Mouse (Mus musculus) lung, embryonic 16.5 days (tissue): ENCODE data around the gene Smox. TPM values are rescaled to one million over a fixed set of nuclear protein-coding genes. Genes with fewer than 3 reads are reported as not detected.

Experiments
- ATAC-seq: fragments of 200-750 bp; cut with Nextera tagmentation; 2 replicates; pipeline ENCODE4 v1.8.0; 2017; ENCODE audit warnings: low read depth, mild to moderate bottlenecking, moderate library complexity
- H3K27ac ChIP-seq: fragments of 300-500 bp; sonication (generic); 2 replicates; pipeline ENCODE4 v1.5.1; 2014; ENCODE audit warnings: mild to moderate bottlenecking, control low read depth, low read length
- H3K27me3 ChIP-seq: fragments of 300-500 bp; sonication (generic); 2 replicates; pipeline ENCODE4 v1.6.1; 2014; ENCODE audit warnings: low read depth, low read length, mixed read lengths; ENCODE audit not compliant: control insufficient read depth, insufficient read depth
- H3K36me3 ChIP-seq: fragments of 300-500 bp; sonication (generic); 2 replicates; pipeline ENCODE4 v1.6.1; 2014; ENCODE audit warnings: low read length; ENCODE audit not compliant: control insufficient read depth, insufficient read depth
- H3K4me1 ChIP-seq: fragments of 300-500 bp; sonication (generic); replicated peaks from 2 replicates; pipeline ENCODE4 v1.6.1; 2014; ENCODE audit warnings: low read length, mixed read lengths; ENCODE audit not compliant: control insufficient read depth, insufficient read depth
- H3K4me2 ChIP-seq: fragments of 300-500 bp; sonication (generic); 2 replicates; pipeline ENCODE4 v1.6.1; 2014; ENCODE audit warnings: low read depth, low read length, control low read depth
- H3K4me3 ChIP-seq: fragments of 300-500 bp; sonication (generic); 2 replicates; pipeline ENCODE4 v1.5.1; 2014; ENCODE audit warnings: mild to moderate bottlenecking, low read length, control low read depth
- H3K9ac ChIP-seq: fragments of 300-500 bp; sonication (generic); 2 replicates; pipeline ENCODE4 v1.6.1; 2014; ENCODE audit warnings: low read length, control low read depth
- H3K9me3 ChIP-seq: fragments of 300-500 bp; sonication (generic); 2 replicates; pipeline ENCODE4 v1.6.1; 2016; ENCODE audit warnings: low read length; ENCODE audit not compliant: control insufficient read depth
- WGBS: fragments of 180-500 bp; shearing (Covaris S2); extraction: QIAGEN DNeasy Blood & Tissue Kit; methylation state at CpG from one replicate; pipeline ENCODE4 v1.1.7; 2014; 5-methylcytosine and 5-hydroxymethylcytosine counted together
- polyA plus RNA-seq: library from polyadenylated mRNA; unstranded; fragments of >200 nt; fragmentation: Nextera tagmentation; extraction: Ambion mirVana; gene quantifications from 2 replicates; pipeline ENCODE4 v1.2.1, GENCODE M21; 2015

Gene Smox
- polyA plus RNA-seq, 1 experiment from 2014 or later: 32.9 TPM

DNA sequence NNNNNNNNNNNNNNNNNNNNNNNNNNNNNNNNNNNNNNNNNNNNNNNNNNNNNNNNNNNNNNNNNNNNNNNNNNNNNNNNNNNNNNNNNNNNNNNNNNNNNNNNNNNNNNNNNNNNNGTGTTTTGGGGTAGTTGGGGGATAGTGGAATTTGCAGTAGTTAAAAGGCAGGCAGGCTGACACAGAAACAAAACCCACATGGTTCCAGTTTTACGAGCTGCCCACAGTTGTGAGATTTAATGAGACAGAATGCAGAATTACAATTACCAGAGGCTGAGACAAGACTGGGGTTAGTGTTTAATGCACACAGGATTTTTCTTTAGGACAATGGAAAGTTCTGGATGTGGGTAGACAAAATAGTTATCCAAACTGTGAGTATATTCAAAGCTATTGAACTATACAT is 9.6 kb upstream of the Smox start:
- no peaks in the 10 kb centered on the region for H3K4me1 ChIP-seq
- H3K9me3 ChIP-seq: no peaks in the 10 kb centered on the region
- no peak for ATAC-seq
- 65% methylated on average over 1 of the region's 1 CpGs for WGBS
- no peak overlapping the region for H3K9ac ChIP-seq
- H3K4me2 ChIP-seq: no peak overlapping the region
- no peak overlapping the region for H3K27ac ChIP-seq
- H3K36me3 ChIP-seq: no peaks in the 10 kb centered on the region
- no peaks in the 10 kb centered on the region for H3K27me3 ChIP-seq
- no peak overlapping the region for H3K4me3 ChIP-seq

DNA sequence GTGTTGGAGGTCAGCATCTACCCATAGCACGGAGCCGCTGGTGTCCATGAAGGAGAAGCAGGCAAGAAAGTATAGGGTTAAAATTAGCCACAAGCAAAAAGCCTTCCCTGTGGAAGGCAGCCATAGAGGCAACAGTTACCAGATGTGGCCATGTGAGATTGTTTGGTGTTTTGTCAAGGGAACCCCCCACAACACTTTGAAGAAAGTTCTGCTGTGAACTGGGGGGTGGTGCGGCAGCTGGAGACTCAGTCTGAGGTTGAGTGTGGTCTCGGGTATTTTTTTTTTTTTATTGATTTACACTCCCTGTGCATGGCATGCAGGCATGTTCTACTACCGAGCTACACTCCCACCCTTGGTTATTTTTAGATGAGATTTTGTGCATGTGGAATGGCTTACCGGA is 8.8 kb upstream of the Smox start:
- no peak for ATAC-seq
- no peak overlapping the region for H3K4me3 ChIP-seq
- no peak overlapping the region for H3K9ac ChIP-seq
- H3K4me1 ChIP-seq: no peaks in the 10 kb centered on the region
- WGBS: 69% methylated on average over 6 of the region's 6 CpGs
- H3K27me3 ChIP-seq: no peaks in the 10 kb centered on the region
- H3K36me3 ChIP-seq: no peaks in the 10 kb centered on the region
- no peaks in the 10 kb centered on the region for H3K9me3 ChIP-seq
- no peak overlapping the region for H3K27ac ChIP-seq
- H3K4me2 ChIP-seq: no peak overlapping the region

DNA sequence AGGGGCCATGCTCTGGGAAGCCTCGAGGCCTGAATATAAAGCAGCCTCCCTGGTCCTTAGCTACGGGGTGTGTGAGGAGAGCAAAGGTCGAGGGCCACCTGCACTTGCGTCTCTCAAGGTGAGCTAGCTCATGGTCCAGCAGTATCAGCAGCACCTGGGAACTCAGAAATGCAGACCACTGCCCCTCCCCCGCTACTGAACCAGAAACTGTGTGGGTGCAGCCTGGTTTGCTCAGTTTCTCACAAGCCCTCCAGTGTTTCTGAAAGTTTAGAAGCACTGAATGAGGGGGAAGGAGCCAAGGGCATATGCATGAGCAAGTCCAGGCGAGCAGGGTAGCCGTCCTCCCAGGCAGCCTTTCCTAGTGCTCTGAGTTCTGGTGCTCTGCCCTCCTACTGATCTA is 7.7 kb upstream of the Smox start:
- Histone ChIP-seq H3K4me1 (no peaks in the 10 kb centered on the region), H3K27me3 (no peaks in the 10 kb centered on the region), H3K36me3 (no peaks in the 10 kb centered on the region), H3K4me2 (no peak overlapping the region), H3K9me3 (no peaks in the 10 kb centered on the region), H3K27ac (no peak overlapping the region), H3K9ac (no peak overlapping the region), H3K4me3 (no peak overlapping the region)
- WGBS: 53% methylated on average over 7 of the region's 7 CpGs
- no peak for ATAC-seq

DNA sequence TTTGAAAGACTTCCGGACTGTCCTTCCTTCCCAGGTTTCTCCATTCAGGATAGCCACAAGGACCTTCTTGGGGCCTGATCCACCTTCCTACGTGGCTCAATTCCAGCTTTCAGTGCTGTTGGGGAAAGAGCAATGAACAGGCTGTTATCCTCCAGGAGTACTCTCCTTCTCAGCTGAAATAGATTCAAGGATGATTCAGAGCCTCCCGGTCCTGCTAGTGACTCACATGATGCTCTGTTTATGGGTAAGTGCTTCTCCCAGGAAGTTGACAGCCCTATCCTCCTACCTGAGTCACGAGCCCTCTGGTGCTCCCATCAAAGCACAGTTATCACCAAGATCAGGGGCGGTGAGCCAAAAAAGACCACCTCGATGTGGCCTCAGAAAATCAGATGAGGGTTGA is 7.1 kb upstream of the Smox start:
- Histone ChIP-seq H3K36me3 (no peaks in the 10 kb centered on the region), H3K4me3 (no peak overlapping the region), H3K4me1 (no peaks in the 10 kb centered on the region), H3K27ac (no peak overlapping the region), H3K4me2 (no peak overlapping the region), H3K9me3 (no peaks in the 10 kb centered on the region), H3K27me3 (no peaks in the 10 kb centered on the region), H3K9ac (no peak overlapping the region)
- WGBS: 81% methylated on average over 6 of the region's 6 CpGs
- ATAC-seq: no peak

DNA sequence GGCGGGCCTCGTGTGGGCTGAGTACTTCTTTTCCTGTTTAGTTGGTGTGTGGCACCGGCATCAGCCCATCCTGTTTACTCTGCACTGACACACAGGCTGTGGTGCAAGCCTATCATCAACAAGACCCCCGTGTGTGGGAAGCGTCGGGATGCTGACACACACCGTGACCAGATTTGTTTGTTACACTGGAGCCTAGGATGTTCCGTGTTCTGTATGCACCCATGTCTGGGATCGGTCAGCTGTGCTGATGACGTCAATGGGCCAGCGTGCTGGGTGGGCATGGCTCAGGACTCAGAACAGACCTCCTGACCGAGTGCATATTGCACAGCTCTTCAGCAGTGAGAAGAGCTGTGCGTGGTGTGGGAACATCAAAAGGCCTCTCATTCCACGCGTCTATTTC is 6.2 kb upstream of the Smox start:
- H3K36me3 ChIP-seq: no peaks in the 10 kb centered on the region
- no peak overlapping the region for H3K4me3 ChIP-seq
- no peak overlapping the region for H3K27ac ChIP-seq
- WGBS: 75% methylated on average over 15 of the region's 15 CpGs
- ATAC-seq: no peak
- no peaks in the 10 kb centered on the region for H3K9me3 ChIP-seq
- H3K4me2 ChIP-seq: no peak overlapping the region
- H3K27me3 ChIP-seq: no peaks in the 10 kb centered on the region
- no peak overlapping the region for H3K9ac ChIP-seq
- no peaks in the 10 kb centered on the region for H3K4me1 ChIP-seq

DNA sequence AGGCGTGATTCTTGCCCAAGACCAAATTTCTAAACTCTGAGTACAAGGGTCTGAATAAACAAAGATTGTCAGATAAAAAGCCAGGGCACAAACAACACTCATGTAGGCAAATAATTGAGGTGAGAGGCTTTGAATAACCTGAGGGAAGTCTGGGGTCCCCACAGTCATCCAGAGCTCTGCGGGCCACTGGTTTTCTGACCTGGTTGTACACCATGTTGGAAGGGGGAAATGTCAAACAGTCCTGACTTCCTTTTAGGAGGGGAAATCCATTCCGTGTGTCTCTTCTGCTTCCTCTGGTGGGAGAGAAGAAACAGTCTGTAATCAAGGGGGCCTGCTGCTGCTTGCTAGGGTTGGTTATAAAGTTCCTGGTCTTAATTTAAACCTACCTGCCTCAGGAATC is 5.2 kb upstream of the Smox start:
- no peak overlapping the region for H3K27ac ChIP-seq
- WGBS: 69% methylated on average over 3 of the region's 3 CpGs
- H3K36me3 ChIP-seq: no peaks in the 10 kb centered on the region
- no peaks in the 10 kb centered on the region for H3K9me3 ChIP-seq
- ATAC-seq: no peak
- no peaks in the 10 kb centered on the region for H3K4me1 ChIP-seq
- no peak overlapping the region for H3K4me3 ChIP-seq
- H3K27me3 ChIP-seq: no peaks in the 10 kb centered on the region
- no peak overlapping the region for H3K9ac ChIP-seq
- no peak overlapping the region for H3K4me2 ChIP-seq

DNA sequence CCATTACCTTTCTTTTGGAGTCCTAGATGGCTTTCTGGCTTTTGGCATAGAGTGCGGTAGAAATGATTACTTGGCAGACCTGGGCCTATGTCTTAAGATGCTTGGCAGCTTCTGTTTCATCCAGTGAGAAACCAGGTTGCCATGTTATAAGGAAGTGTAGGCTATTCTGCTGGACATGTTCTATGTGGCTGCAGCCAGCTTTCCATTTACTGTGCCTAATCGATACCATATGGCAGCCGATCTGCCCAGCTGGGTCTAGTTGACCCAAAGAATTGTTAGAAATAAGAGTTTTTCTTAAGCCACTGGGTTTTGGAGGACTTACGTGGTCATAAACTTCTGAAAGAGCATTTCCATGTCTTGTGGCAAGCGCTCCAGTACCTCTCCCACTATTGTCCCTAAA is 4.0 kb upstream of the Smox start:
- Histone ChIP-seq H3K27ac (no peak overlapping the region), H3K36me3 (no peaks in the 10 kb centered on the region), H3K4me3 (no peak overlapping the region), H3K9me3 (no peaks in the 10 kb centered on the region), H3K9ac (no peak overlapping the region), H3K27me3 (no peaks in the 10 kb centered on the region), H3K4me2 (no peak overlapping the region), H3K4me1 (peaks cover under 1% of the 10 kb centered on the region; the same call in 1 of the 2 replicates)
- WGBS: 90% methylated on average over 5 of the region's 5 CpGs
- ATAC-seq: no peak

DNA sequence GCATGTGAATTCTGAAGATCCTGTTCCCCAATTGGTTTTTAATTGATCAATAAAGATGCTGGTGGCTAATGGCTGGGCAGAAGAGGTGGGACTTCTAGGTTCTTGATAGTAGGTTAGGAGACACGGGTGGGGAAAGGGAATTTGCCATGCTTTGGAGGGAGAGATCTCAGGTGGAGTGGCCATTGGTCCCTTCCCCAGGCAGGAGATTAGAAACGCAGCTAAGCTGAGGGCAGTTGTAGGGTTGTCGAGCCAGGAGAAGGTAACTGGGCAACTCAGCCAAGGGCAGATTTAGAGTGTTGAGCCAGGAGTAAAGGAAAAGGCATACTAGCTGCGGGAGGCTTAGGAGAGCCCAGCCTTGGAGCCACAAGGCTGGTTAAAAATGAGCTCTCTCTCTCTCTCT is 3.0 kb upstream of the Smox start:
- Histone ChIP-seq H3K36me3 (no peaks in the 10 kb centered on the region), H3K9ac (no peak overlapping the region), H3K9me3 (no peaks in the 10 kb centered on the region), H3K4me1 (peaks cover 9% of the 10 kb centered on the region), H3K4me3 (no peak overlapping the region), H3K27me3 (no peaks in the 10 kb centered on the region), H3K27ac (no peak overlapping the region), H3K4me2 (no peak overlapping the region)
- WGBS: 65% methylated on average over 4 of the region's 4 CpGs
- ATAC-seq: no peak

DNA sequence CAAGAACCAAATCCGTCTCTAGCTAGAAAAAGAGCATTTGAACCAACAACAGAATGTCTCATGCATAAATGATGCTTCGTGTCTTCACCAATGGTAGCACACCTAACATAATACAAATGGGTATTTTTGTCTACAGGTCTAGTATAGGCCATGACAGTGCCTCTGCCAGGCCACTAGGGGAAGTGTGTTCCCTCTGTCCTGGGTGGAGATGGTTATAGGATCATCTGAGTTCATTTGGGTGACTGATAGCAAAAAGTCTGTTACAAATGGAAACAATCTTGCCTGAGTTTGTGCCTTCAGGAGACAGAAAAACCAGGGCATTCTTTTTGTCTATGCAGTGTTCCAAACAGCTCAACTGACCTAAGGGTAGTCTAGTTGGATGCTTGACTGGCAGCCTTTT is 2.4 kb upstream of the Smox start:
- no peaks in the 10 kb centered on the region for H3K36me3 ChIP-seq
- peaks cover 9% of the 10 kb centered on the region for H3K4me1 ChIP-seq
- no peak overlapping the region for H3K27ac ChIP-seq
- ATAC-seq: no peak
- no peak overlapping the region for H3K9ac ChIP-seq
- H3K4me2 ChIP-seq: no peak overlapping the region
- no peaks in the 10 kb centered on the region for H3K9me3 ChIP-seq
- no peak overlapping the region for H3K4me3 ChIP-seq
- 78% methylated on average over 2 of the region's 2 CpGs for WGBS
- H3K27me3 ChIP-seq: no peaks in the 10 kb centered on the region

DNA sequence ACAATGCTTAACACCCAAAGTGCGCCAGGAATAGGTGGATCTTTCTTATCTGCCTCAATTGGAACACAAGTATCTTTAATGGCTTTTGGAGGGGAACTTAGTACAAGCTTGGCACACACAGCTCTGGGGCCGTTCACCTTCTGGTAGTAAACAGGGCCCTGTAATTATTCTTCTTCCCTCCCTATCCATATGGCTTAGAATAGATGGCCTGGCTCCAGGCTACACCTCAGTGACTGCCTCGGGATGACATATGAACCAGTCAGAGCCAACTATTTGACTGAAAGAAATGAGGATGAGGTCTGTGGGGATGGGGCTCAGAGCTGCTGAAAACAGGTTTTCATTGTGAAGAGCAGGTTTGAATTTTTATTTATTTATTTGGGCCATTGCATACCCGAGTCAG is 1.7 kb upstream of the Smox start:
- no peaks in the 10 kb centered on the region for H3K36me3 ChIP-seq
- H3K27ac ChIP-seq: no peak overlapping the region
- H3K9ac ChIP-seq: no peak overlapping the region
- no peak overlapping the region for H3K4me2 ChIP-seq
- H3K4me3 ChIP-seq: no peak overlapping the region
- no peaks in the 10 kb centered on the region for H3K27me3 ChIP-seq
- 53% methylated on average over 4 of the region's 4 CpGs for WGBS
- peaks cover 9% of the 10 kb centered on the region for H3K4me1 ChIP-seq
- no peak for ATAC-seq
- H3K9me3 ChIP-seq: no peaks in the 10 kb centered on the region
